Comparison of ENCODE assay signal across 9 mouse cellular contexts in genomic region chr2:92947981-92948698, GRCm38 (mm10). TPM values are rescaled to one million over a fixed set of nuclear protein-coding genes. Genes with fewer than 3 reads are reported as not detected.
A peak's percentile ranks its signal among the peaks of the same experiment; 100 is the strongest.
DNase-seq lines count a peak whose midpoint lies in the region; ATAC-seq lines count a peak whose summit lies in the region.
"Had no signal": no experiment of that assay in that cellular context is flagged by ENCODE, and none has a peak within 500 bp of the region (broad histone marks: within the 10 kb centered on the region; RNA-seq: fewer than 3 reads in every experiment).

No protein-coding gene starts in this region.

- no peak for ATAC-seq in monocyte, adult 5-6 weeks (replicated peaks; ENCODE audit: insufficient number of reproducible peaks, low FRiP score, low TSS enrichment, poor library complexity, severe bottlenecking)

- intact Hi-C loops in left cerebral cortex, postnatal 4 days (cut with DNase I) = no loop called here

- DNase-seq in kidney, postnatal 10 days = peak; percentile 52
- no peak for DNase-seq in kidney, adult 9 months
- DNase-seq in ZHBTc4 (ENCODE audit: low read depth, low spot score) = peak; percentile 89
- DNase-seq in fibroblast of lung, adult 2 months (ENCODE audit: low read depth) = peak; percentile 27
- peak; percentile 72 for DNase-seq in left cerebral cortex, postnatal 4 days
- peak; percentile 72 for DNase-seq in telencephalon, adult 2 months (ENCODE audit: low read depth, low spot score)
- DNase-seq in layer of hippocampus, adult 9-10 months (ENCODE audit: low spot score) = no peak

RNA-seq across cellular contexts. Expression of gene Syt13, which starts 33.2 kb away (rescaled TPM):
- total RNA-seq in left cerebral cortex, postnatal 4 days (2021) = 10 to 100 TPM; 24.3 to 31.7 TPM
- 0.58 TPM in 1 of 3 replicates, not detected in the others for total RNA-seq in monocyte, adult 5-6 weeks (2017)
- total RNA-seq: neutrophil, adult 5-6 weeks had no signal

Comparison
In these comparisons a context has a peak if more than half of its experiments do, and no peak if none do; other contexts are left out.
1. DNase-seq: peak in kidney, postnatal 10 days (single experiment), ZHBTc4 (single experiment), fibroblast of lung, adult 2 months (single experiment), left cerebral cortex, postnatal 4 days (single experiment) and telencephalon, adult 2 months (single experiment); none in kidney, adult 9 months (single experiment) and layer of hippocampus, adult 9-10 months (single experiment).
2. RNA of gene Syt13, which starts 33.2 kb away (total RNA-seq): 24.3 to 31.7 TPM in left cerebral cortex, postnatal 4 days; 0.58 TPM in monocyte, adult 5-6 weeks; every median in the first group is over 10 times any median in the second.